Mouse (Mus musculus): Measurements from ENCODE around the gene Serpina1f.

Gene Serpina1f

GRCm38 (mm10) chr12:103660076-103660475, 35.3 kb downstream of the Serpina1f start:
- whole genome bisulfite sequencing = 88% methylated on average over 5 of the region's 5 CpGs

GRCm38 (mm10) chr12:103659171-103659570, 36.2 kb downstream of the Serpina1f start:
- 76% methylated on average over 2 of the region's 2 CpGs for whole genome bisulfite sequencing

- WGBS = 81% methylated on average over 10 of the region's 10 CpGs
Observed at GRCm38 (mm10) chr12:103657991-103658390, 37.3 kb downstream of the Serpina1f start.

DNA sequence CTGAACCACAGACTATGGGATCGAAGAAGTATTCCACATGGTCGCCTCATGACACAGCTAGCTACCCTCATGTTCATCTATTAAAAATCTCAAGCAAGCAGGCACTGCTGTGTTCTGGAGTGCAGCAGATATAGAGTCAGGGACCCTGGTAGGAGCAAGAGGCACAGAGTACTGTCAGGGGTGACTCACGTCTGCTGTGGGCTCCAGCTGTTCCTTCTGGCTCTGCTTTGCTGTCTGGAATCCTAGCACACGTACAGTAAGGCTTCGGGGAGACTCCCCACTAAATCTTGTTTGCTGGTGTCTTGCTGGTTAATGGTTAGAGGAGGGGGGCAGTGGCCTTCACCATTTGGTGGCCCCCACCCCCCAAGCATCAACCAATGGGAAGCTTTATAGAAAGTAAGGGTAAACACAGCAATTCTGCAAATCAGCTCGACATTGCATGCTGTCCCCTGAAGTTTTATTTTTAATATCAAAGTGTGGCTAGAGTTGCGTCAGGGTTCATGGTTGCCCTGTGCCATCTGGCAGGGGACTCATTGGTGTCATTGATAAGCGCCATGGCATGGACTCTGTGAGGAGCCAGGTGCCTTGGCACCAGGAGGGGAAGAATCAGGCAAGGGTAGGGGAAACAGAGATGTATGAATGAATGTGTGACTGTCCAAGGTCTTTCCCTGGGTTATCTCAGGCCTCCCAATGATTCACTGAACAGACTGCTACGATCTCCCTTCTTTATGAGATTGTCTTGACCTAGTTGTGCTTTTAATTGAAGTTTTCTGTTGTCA, 38.3 kb downstream of the Serpina1f start, which contains the start of gene Serpina6:
TSS of gene Serpina6 (minus strand) at position 365 of the 779 bp plus-strand sequence.
- 80% methylated on average over 9 of the region's 9 CpGs for WGBS

DNA sequence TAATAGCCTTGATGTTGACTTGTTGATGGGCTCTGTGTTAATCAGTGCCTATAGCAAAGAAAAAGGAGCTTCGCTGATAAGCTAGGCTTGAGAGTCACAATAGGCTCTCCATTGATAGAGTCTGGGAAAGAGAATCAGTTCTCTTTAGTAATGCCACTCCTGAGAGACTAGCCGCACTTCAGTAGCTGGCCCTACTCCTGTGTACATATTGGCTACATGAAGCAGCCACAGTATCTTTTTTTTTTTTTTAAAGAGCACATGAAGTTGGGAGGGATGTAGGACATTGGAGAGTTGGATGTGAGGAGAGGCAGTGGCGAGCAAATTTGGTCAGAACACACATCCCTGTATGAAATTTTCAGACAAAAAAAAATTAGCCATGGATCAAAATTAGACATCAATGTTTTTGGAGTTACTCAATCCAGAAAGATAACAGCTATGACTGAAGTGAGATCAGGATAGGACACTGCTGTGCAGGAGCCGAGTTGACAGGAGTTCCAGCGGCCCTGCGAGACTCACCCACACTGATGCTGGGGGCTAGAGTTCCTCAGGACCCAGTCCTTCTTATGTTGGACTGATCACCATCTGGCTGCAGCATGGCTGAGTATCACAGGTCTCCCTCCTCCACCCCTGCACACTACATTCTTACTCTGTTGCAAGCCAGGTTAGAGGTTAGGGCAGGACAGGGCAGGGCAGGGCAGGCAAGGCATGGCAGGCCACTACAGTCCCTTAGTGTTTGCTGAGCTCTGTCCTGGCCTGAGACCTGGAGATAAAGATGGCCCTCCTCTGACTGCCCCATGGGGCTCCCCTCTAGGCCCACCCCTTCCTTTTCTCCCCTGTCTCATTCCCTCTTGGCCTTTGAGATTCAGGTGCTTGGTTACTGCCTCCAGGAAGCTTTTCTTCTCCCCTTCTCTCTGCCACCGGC, 39.9 kb downstream of the Serpina1f start:
- WGBS = 87% methylated on average over 7 of the region's 7 CpGs

GRCm38 (mm10) chr12:103653836-103654235, 41.5 kb downstream of the Serpina1f start:
- 93% methylated on average over 2 of the region's 2 CpGs for WGBS

GRCm38 (mm10) chr12:103646314-103646713, 49.0 kb downstream of the Serpina1f start:
- 81% methylated on average over 2 of the region's 2 CpGs for WGBS

- WGBS = 40% methylated on average over 5 of the region's 5 CpGs
Observed at GRCm38 (mm10) chr12:103644601-103645000, 50.7 kb downstream of the Serpina1f start.

GRCm38 (mm10) chr12:103643818-103644217, 51.5 kb downstream of the Serpina1f start:
- 90% methylated on average over 3 of the region's 3 CpGs for WGBS

- 0% methylated on average over 2 of the region's 2 CpGs for WGBS
Observed at GRCm38 (mm10) chr12:103643336-103643735, 52.0 kb downstream of the Serpina1f start.
